Mouse (Mus musculus): ENCODE measurements around the gene Cacna1s. TPM values are rescaled to one million over a fixed set of nuclear protein-coding genes. Genes with fewer than 3 reads are reported as not detected.

The Cacna1s gene
- polyA plus RNA-seq, 1 experiment = not detected

DNA sequence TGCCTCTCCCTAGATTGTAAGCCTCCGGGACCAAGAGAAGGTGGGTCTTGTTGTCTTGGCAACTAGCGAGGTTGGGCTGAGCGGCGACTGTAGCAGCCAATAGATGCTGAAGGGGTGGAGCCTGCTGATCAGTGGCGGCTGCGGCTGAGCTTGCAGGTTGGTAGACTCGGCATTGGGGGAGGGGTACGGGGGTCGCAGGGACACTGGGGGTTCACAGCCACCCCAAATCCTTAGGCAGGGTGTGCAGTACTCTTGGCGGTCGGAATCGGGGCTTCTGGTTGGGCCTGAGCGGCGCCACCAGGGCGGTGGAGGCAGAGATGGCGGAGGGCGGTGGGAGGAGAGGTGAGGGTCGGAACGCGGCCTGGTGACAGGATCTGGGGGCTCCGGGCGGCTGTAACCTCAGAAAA lies 34.6 kb upstream of the Cacna1s start:
- WGBS = under 1% methylated on average over 22 of the region's 22 CpGs
- Histone ChIP-seq H3K4me3 (ENCODE audit: insufficient read depth, low read depth, low read length) (peak overlapping the region; percentile 57), H3K27ac (ENCODE audit: insufficient read depth, low read depth, low read length) (peak overlapping the region; percentile 14; the same call in 1 of the 2 replicates), H3K4me1 (ENCODE audit: control insufficient read depth, insufficient read depth, low read length) (peaks cover 3% of the 10 kb centered on the region)
- TF ChIP-seq CTCF (IDR thresholded peaks at IDR 0.05; ENCODE audit: insufficient read depth, low read depth, low read length) (no peak), POLR2A (IDR thresholded peaks at IDR 0.05; ENCODE audit: insufficient read depth, low read depth, low read length) (0 out of 2 replicates have a peak, but pooled peaks have one; percentile 30)

DNA sequence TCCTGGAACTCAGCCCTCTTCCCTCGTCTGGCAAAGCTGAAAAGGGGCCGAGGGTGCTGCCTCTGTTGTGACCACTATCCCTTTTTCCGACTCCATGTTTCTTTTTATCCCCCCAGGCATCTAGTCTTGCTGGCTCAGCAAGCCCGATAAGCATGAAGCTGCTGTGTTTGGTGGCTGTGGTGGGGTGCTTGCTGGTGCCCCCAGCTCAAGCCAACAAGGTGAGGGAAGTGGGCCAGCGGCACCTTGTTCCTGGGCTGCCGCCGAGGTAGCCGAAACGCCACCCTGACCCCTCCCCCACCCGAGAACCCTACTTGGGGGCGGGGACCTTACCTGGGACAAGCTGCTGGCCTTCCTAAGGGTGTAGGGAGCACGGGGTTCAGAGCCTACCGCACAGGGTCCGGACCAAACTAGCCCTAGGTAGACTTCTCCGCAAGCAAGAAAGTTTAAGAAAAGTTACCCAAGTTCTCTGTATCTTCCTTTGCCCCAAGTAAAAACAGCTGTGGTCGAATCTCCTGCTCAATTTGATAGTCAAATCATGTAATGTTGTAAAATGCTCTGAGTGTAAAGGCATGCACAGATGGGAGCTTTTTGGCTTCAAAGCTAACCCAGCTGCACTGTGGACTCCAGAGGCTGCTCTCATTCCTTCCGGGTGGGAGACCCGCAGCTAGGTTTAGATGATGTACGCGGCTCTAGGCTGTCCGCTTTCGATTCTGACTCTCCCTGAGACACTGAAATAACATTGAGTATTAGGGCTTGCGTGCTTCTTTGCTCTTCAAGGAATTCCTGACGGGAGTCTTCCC lies 34.0 kb upstream of the Cacna1s start:
- Histone ChIP-seq H3K4me1 (ENCODE audit: control insufficient read depth, insufficient read depth, low read length) (peaks cover 3% of the 10 kb centered on the region), H3K27ac (ENCODE audit: insufficient read depth, low read depth, low read length) (peak overlapping the region; percentile 14; the same call in 1 of the 2 replicates), H3K4me3 (ENCODE audit: insufficient read depth, low read depth, low read length) (peak overlapping the region; percentile 57)
- no peak for TF ChIP-seq POLR2A (IDR thresholded peaks at IDR 0.05; ENCODE audit: insufficient read depth, low read depth, low read length)
- TF ChIP-seq CTCF (IDR thresholded peaks at IDR 0.05; ENCODE audit: insufficient read depth, low read depth, low read length) = no peak
- 1% methylated on average over 24 of the region's 24 CpGs for WGBS

DNA sequence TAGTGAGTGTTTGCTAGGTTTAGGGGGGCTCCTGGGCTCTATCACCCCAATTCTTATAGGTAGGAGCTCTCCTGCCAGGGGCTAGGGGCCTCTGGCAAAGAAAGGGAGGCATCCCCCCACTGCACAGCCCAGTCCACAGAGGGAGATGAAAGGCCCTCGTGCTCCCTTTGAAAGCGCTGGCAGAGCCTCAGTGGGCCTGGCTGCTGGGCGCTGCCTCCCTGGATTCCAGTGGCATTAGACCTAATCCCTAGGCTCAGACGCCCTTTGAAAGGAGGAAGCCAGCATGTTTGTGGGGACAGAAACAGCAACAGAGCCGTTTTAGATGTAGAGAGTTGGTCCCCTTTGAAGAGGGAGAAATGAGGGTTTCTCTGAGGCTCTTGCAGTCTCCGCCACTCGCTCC lies 22.3 kb upstream of the Cacna1s start:
- H3K4me1 ChIP-seq (ENCODE audit: control insufficient read depth, insufficient read depth, low read length) = peaks cover 9% of the 10 kb centered on the region
- WGBS = 72% methylated on average over 7 of the region's 7 CpGs
- no peak overlapping the region for H3K4me3 ChIP-seq (ENCODE audit: insufficient read depth, low read depth, low read length)
- H3K27ac ChIP-seq (ENCODE audit: insufficient read depth, low read depth, low read length) = no peak overlapping the region
- no peak for TF ChIP-seq CTCF (IDR thresholded peaks at IDR 0.05; ENCODE audit: insufficient read depth, low read depth, low read length)
- no peak for TF ChIP-seq POLR2A (IDR thresholded peaks at IDR 0.05; ENCODE audit: insufficient read depth, low read depth, low read length)

DNA sequence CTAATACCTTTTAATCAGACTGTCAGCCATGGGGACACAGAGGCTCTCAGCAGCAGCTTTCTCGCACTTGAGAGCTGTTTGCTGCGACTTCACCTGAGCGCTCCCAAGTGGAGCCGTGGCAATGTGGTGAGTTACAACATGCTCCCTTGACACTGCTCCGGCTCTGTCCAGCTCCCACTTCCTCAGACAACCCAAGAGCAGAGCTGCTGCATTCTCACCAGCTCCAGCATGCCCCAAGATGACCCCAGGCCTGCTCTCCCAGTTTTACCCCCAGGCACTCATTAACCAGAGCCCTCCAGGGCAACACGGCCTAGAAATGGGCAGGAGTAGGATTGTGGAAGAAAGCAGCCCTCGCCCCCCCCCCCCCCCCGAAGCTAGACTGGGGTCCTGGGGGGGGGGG lies 20.9 kb upstream of the Cacna1s start:
- Histone ChIP-seq H3K27ac (ENCODE audit: insufficient read depth, low read depth, low read length) (no peak overlapping the region), H3K4me1 (ENCODE audit: control insufficient read depth, insufficient read depth, low read length) (peaks cover 9% of the 10 kb centered on the region), H3K4me3 (ENCODE audit: insufficient read depth, low read depth, low read length) (no peak overlapping the region)
- no peak for TF ChIP-seq CTCF (IDR thresholded peaks at IDR 0.05; ENCODE audit: insufficient read depth, low read depth, low read length)
- no peak for TF ChIP-seq POLR2A (IDR thresholded peaks at IDR 0.05; ENCODE audit: insufficient read depth, low read depth, low read length)
- 88% methylated on average over 7 of the region's 8 CpGs for WGBS

DNA sequence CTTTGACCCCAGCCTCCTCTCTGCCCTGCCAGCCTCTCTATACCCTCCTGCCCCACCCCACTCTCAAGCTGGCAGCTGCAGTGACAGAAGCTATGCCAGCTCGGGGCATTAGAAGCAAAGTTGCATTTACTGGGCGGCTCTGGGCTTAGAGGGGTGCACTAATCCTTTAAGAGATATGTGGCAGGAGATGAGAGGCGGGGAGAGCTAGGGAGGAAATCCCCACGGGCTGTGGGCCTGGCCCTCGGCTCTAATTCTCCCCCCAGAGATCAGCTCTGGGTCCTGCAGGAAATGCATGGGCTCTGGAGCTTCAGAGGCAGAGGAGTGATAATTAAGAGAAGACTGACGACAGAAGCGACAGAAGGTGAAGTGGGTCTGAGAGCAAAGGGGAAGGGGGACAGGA lies 19.6 kb upstream of the Cacna1s start:
- 62% methylated on average over 7 of the region's 7 CpGs for WGBS
- no peak for TF ChIP-seq POLR2A (IDR thresholded peaks at IDR 0.05; ENCODE audit: insufficient read depth, low read depth, low read length)
- no peak for TF ChIP-seq CTCF (IDR thresholded peaks at IDR 0.05; ENCODE audit: insufficient read depth, low read depth, low read length)
- Histone ChIP-seq H3K4me1 (ENCODE audit: control insufficient read depth, insufficient read depth, low read length) (peaks cover 9% of the 10 kb centered on the region), H3K27ac (ENCODE audit: insufficient read depth, low read depth, low read length) (no peak overlapping the region), H3K4me3 (ENCODE audit: insufficient read depth, low read depth, low read length) (no peak overlapping the region)

DNA sequence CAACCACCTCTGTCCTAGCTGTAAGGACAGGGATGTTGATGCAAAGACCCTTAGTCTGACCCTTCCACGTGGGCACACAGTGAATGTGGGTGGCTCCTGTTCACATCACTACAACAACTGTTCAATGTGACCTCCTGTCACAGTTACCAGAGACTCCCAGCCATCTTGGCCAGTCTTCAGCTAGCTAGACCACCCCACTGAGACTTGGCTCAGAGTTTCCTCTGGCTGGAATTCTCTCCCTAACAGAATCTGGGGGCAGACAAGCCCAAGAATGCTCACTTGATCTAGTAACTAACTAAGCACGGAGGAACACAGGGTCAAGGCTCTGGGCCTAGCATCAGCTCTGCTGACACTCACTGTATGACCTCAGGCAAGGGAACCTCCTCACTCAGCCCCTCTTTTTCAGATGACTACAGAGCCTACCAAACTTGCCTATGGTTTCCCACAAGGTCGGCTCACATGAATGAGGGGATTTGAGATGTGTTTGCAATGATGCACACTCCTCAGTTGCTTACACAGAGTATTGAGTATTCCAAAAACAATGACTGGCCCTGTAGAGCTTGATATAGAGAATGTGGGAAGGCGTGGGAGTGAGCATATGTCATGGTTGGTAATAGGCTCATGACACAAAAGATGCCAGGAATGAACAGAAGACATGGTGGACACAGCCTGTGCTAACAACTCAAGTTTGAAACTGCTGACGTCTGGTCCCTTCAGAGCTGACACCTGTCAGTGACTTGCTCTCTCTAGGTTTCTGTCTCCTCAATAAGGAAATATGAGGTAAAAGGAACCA lies 13.6 kb upstream of the Cacna1s start:
- no peak overlapping the region for H3K4me3 ChIP-seq (ENCODE audit: insufficient read depth, low read depth, low read length)
- 63% methylated on average over 5 of the region's 5 CpGs for WGBS
- no peak overlapping the region for H3K27ac ChIP-seq (ENCODE audit: insufficient read depth, low read depth, low read length)
- TF ChIP-seq CTCF (IDR thresholded peaks at IDR 0.05; ENCODE audit: insufficient read depth, low read depth, low read length) (no peak), POLR2A (IDR thresholded peaks at IDR 0.05; ENCODE audit: insufficient read depth, low read depth, low read length) (no peak)
- peaks cover 11% of the 10 kb centered on the region for H3K4me1 ChIP-seq (ENCODE audit: control insufficient read depth, insufficient read depth, low read length)

DNA sequence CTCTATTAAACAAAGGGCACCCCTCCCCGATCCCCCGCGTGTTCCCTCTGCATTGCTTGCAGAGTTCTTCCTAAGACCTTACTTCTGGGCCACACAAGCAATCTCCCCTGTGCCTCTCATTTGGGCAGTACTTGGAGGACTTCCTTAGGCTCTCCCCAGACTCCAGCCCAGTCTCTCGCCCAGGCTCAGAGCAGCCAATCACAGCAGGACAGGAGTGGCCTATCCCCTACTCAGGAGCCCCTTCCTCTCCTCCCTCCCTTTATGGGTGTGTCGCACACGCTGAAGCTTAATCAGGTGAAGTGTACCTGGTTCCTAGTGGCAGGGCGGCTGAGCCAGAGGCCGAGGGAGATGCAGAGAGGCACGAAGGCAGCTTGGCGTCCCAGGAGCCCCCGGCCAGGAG lies 12.1 kb upstream of the Cacna1s start:
- peaks cover 11% of the 10 kb centered on the region for H3K4me1 ChIP-seq (ENCODE audit: control insufficient read depth, insufficient read depth, low read length)
- H3K27ac ChIP-seq (ENCODE audit: insufficient read depth, low read depth, low read length) = no peak overlapping the region
- 64% methylated on average over 11 of the region's 11 CpGs for WGBS
- H3K4me3 ChIP-seq (ENCODE audit: insufficient read depth, low read depth, low read length) = no peak overlapping the region
- no peak for TF ChIP-seq POLR2A (IDR thresholded peaks at IDR 0.05; ENCODE audit: insufficient read depth, low read depth, low read length)
- no peak for TF ChIP-seq CTCF (IDR thresholded peaks at IDR 0.05; ENCODE audit: insufficient read depth, low read depth, low read length)

DNA sequence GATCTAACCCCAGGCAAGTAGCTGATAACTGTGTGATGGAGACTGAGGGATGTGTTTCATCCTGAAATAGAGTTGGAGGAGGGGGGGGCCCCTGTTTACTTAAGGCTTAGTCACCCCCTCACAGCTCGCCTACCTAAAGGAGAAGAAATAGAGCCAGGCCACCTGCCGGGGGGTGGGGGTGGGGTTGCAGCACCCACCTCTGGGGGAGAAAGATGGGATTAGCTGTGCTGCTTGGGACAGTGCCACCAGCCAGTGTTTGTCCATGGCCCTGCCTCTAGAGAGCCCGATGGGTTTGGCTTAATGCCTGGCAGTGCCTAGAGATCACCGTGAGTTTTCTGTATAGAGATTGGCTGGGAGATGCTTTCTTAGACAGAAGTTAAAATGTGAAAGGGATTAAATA lies 11.7 kb upstream of the Cacna1s start:
- TF ChIP-seq POLR2A (IDR thresholded peaks at IDR 0.05; ENCODE audit: insufficient read depth, low read depth, low read length) (no peak), CTCF (IDR thresholded peaks at IDR 0.05; ENCODE audit: insufficient read depth, low read depth, low read length) (no peak)
- H3K4me1 ChIP-seq (ENCODE audit: control insufficient read depth, insufficient read depth, low read length) = peaks cover 11% of the 10 kb centered on the region
- 30% methylated on average over 4 of the region's 4 CpGs for WGBS
- H3K4me3 ChIP-seq (ENCODE audit: insufficient read depth, low read depth, low read length) = no peak overlapping the region
- H3K27ac ChIP-seq (ENCODE audit: insufficient read depth, low read depth, low read length) = no peak overlapping the region

DNA sequence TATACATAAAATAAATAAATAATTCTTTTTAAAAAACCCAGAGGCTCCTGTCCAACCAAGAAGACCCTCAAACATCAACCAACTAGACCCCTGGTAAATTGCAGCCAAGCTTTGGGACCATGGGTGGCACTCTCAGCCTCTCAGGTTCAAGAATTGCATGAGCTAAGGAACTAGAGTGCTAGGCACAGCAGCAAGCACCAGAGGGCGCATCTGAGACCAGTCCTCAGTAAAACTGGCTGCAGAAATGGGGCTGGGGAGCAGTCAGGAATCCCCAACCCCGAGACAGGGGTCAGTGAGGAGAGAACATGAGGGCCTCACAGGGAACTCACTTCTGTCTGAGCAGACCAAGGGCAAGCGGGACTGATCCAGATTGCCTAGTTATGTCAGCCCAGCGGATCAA lies 6.8 kb upstream of the Cacna1s start:
- 23% methylated on average over 4 of the region's 4 CpGs for WGBS

More for the DNA sequence above, 6.8 kb upstream of the Cacna1s start:
- Histone ChIP-seq H3K4me1 (ENCODE audit: control insufficient read depth, insufficient read depth, low read length) (peaks cover 16% of the 10 kb centered on the region), H3K4me3 (ENCODE audit: insufficient read depth, low read depth, low read length) (no peak overlapping the region), H3K27ac (ENCODE audit: insufficient read depth, low read depth, low read length) (no peak overlapping the region)
- TF ChIP-seq POLR2A (IDR thresholded peaks at IDR 0.05; ENCODE audit: insufficient read depth, low read depth, low read length) (no peak), CTCF (IDR thresholded peaks at IDR 0.05; ENCODE audit: insufficient read depth, low read depth, low read length) (peak; percentile 76; the same call in 1 of the 2 replicates)
